11 mouse cellular contexts compared by ENCODE assay signal in the genomic region with DNA sequence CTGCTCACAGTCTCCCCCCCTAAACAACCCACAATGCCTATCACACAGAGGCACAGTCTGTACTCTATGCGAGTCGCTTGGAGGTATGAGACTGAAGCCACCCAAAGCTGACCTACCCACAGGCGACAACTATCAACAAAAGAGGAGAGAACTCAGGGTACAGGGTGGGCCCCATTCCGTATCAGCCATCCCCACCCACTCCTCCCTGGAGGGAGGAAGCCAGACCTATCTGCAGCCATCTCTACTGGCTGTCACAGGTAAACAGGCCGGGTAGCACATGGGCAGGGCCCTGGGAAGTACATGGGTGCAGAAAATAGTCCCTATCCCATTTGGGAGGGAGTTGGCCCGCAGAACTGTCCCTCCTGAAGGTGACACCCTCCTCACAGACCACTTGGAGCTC. TPM values are rescaled to one million over a fixed set of nuclear protein-coding genes. Genes with fewer than 3 reads are reported as not detected.
DNase-seq lines count a peak whose midpoint lies in the region; ATAC-seq and TF ChIP-seq lines count a peak whose summit lies in the region.
"Had no signal": no experiment of that assay in that cellular context is flagged by ENCODE, and none has a peak within 500 bp of the region (broad histone marks: within the 10 kb centered on the region; RNA-seq: fewer than 3 reads in every experiment).

No protein-coding gene starts in this region.

- peak overlapping the region; percentile 2; the same call in 1 of the 2 replicates for H3K9ac ChIP-seq in intestine, embryonic 16.5 days (ENCODE audit: low read depth, low read length)
- no peak overlapping the region; the same call in 1 of the 2 replicates for H3K9ac ChIP-seq in intestine, postnatal 0 days (ENCODE audit: low read depth, low read length)
- H3K9ac ChIP-seq in heart, embryonic 15.5 days: no peak overlapping the region; the same call in 1 of the 2 replicates
- H3K9ac ChIP-seq in liver, embryonic 15.5 days: peak overlapping the region; percentile 43; the same call in 1 of the 2 replicates
- no peak overlapping the region for H3K9ac ChIP-seq in forebrain, embryonic 16.5 days (replicated peaks; ENCODE audit: low read depth, low read length)

- no peaks in the 10 kb centered on the region for H3K36me3 ChIP-seq in intestine, embryonic 16.5 days (ENCODE audit: control insufficient read depth, insufficient read depth, low read length)
- H3K36me3 ChIP-seq in intestine, postnatal 0 days (ENCODE audit: control insufficient read depth, insufficient read depth): no peaks in the 10 kb centered on the region
- no peaks in the 10 kb centered on the region for H3K36me3 ChIP-seq in heart, embryonic 15.5 days
- peaks cover 42% of the 10 kb centered on the region for H3K36me3 ChIP-seq in liver, embryonic 15.5 days (replicated peaks)
- no peaks in the 10 kb centered on the region for H3K36me3 ChIP-seq in forebrain, embryonic 16.5 days (ENCODE audit: control insufficient read depth, insufficient read depth)

- no peaks in the 10 kb centered on the region for H3K9me3 ChIP-seq in intestine, embryonic 16.5 days (ENCODE audit: control insufficient read depth, low read length)
- H3K9me3 ChIP-seq in intestine, postnatal 0 days (ENCODE audit: control insufficient read depth): no peaks in the 10 kb centered on the region
- H3K9me3 ChIP-seq in heart, embryonic 15.5 days (replicated peaks): no peaks in the 10 kb centered on the region
- H3K9me3 ChIP-seq in liver, embryonic 15.5 days (replicated peaks): no peaks in the 10 kb centered on the region
- no peaks in the 10 kb centered on the region for H3K9me3 ChIP-seq in forebrain, embryonic 16.5 days (ENCODE audit: control insufficient read depth, low read length)

- 0 out of 2 replicates have a peak overlapping the region, but pooled peaks have one; percentile 34 for H3K27ac ChIP-seq in intestine, embryonic 16.5 days (ENCODE audit: low read length)
- no peak overlapping the region for H3K27ac ChIP-seq in intestine, postnatal 0 days (ENCODE audit: low read depth, low read length)
- peak overlapping the region; percentile 86 for H3K27ac ChIP-seq in heart, embryonic 15.5 days
- peak overlapping the region; percentile 79 for H3K27ac ChIP-seq in liver, embryonic 15.5 days (replicated peaks)
- H3K27ac ChIP-seq in forebrain, embryonic 16.5 days (ENCODE audit: low read length): no peak overlapping the region

- peak; percentile 60 for DNase-seq in c-Kit-positive CD71-positive TER-119-negative erythroid progenitor cells, embryonic 14.5 days (ENCODE audit: low read depth)
- DNase-seq in left cerebral cortex, postnatal 10 days (ENCODE audit: extremely low spot score in 1 of 2, low spot score in 2 of 2): no peak
- no peak for DNase-seq in adrenal gland, postnatal 4 days (ENCODE audit: low spot score in 2 of 2)
- DNase-seq: cerebellum, adult 18-20 months; kidney, postnatal 10 days had no signal

- no peaks in the 10 kb centered on the region for H3K27me3 ChIP-seq in intestine, embryonic 16.5 days (replicated peaks; ENCODE audit: control insufficient read depth, insufficient read depth, low read length)
- H3K27me3 ChIP-seq in intestine, postnatal 0 days (replicated peaks; ENCODE audit: control insufficient read depth, insufficient read depth, low read length): no peaks in the 10 kb centered on the region
- no peaks in the 10 kb centered on the region for H3K27me3 ChIP-seq in heart, embryonic 15.5 days
- no peaks in the 10 kb centered on the region for H3K27me3 ChIP-seq in liver, embryonic 15.5 days
- H3K27me3 ChIP-seq in forebrain, embryonic 16.5 days (replicated peaks; ENCODE audit: control insufficient read depth, insufficient read depth, low read length): 0 out of 2 replicates have a peak, but pooled peaks cover 5% of the 10 kb centered on the region

- no peak overlapping the region for H3K4me3 ChIP-seq in intestine, embryonic 16.5 days (ENCODE audit: low read length)
- no peak overlapping the region for H3K4me3 ChIP-seq in intestine, postnatal 0 days (ENCODE audit: low read depth, low read length)
- H3K4me3 ChIP-seq in heart, embryonic 15.5 days: no peak overlapping the region
- peak overlapping the region; percentile 17 for H3K4me3 ChIP-seq in liver, embryonic 15.5 days (replicated peaks)
- H3K4me3 ChIP-seq in forebrain, embryonic 16.5 days (replicated peaks; ENCODE audit: low read length): no peak overlapping the region

- TF ChIP-seq CTCF in intestine, postnatal 0 days (IDR thresholded peaks at IDR 0.05; ENCODE audit: low read depth): no peak

- peaks cover 46% of the 10 kb centered on the region for H3K4me1 ChIP-seq in intestine, embryonic 16.5 days (ENCODE audit: control insufficient read depth, insufficient read depth, low read length)
- 0 out of 2 replicates have a peak, but pooled peaks cover 17% of the 10 kb centered on the region for H3K4me1 ChIP-seq in intestine, postnatal 0 days (replicated peaks; ENCODE audit: control insufficient read depth, insufficient read depth, low read length)
- H3K4me1 ChIP-seq in heart, embryonic 15.5 days (replicated peaks): peaks cover 64% of the 10 kb centered on the region
- peaks cover 76% of the 10 kb centered on the region for H3K4me1 ChIP-seq in liver, embryonic 15.5 days (replicated peaks)
- H3K4me1 ChIP-seq in forebrain, embryonic 16.5 days (replicated peaks; ENCODE audit: control insufficient read depth, insufficient read depth, low read length): peaks cover 18% of the 10 kb centered on the region

- intact Hi-C loops in left cerebral cortex, postnatal 10 days (cut with DNase I): no loop called here

- no peak overlapping the region for H3K4me2 ChIP-seq in intestine, embryonic 16.5 days (ENCODE audit: low read depth, low read length)
- H3K4me2 ChIP-seq in intestine, postnatal 0 days (replicated peaks; ENCODE audit: low read depth): no peak overlapping the region
- H3K4me2 ChIP-seq in heart, embryonic 15.5 days: no peak overlapping the region
- H3K4me2 ChIP-seq in liver, embryonic 15.5 days: peak overlapping the region; percentile 60
- H3K4me2 ChIP-seq in forebrain, embryonic 16.5 days (ENCODE audit: low read length): no peak overlapping the region

- 0 out of 2 replicates have a peak, but pooled peaks have one; percentile 28 for ATAC-seq in intestine, embryonic 16.5 days
- ATAC-seq in intestine, postnatal 0 days: no peak
- no peak for ATAC-seq in heart, embryonic 15.5 days (replicated peaks; ENCODE audit: insufficient number of reproducible peaks, insufficient read depth, low FRiP score, low read depth)
- ATAC-seq in liver, embryonic 15.5 days (ENCODE audit: insufficient read depth): peak; percentile 85
- no peak for ATAC-seq in forebrain, embryonic 16.5 days
- ATAC-seq: midbrain, embryonic 16.5 days had no signal

- WGBS in intestine, embryonic 16.5 days: 68% methylated on average over 6 of the region's 6 CpGs
- 67% methylated on average over 6 of the region's 6 CpGs for WGBS in intestine, postnatal 0 days
- WGBS in heart, embryonic 15.5 days: 63% methylated on average over 6 of the region's 6 CpGs
- WGBS in liver, embryonic 15.5 days (ENCODE audit: insufficient replicate concordance): 37% methylated on average over 6 of the region's 6 CpGs
- WGBS in forebrain, embryonic 16.5 days: 81% methylated on average over 6 of the region's 6 CpGs

RNA-seq across cellular contexts. Expression of a gene that starts 26.1 kb away (rescaled TPM):
- 9.8 and 11.3 TPM in 2 replicates for polyA plus RNA-seq in intestine, embryonic 16.5 days (2015; fragmentation: Nextera tagmentation; extraction: Ambion mirVana)
- polyA plus RNA-seq in intestine, postnatal 0 days (2015; fragmentation: Nextera tagmentation; extraction: Ambion mirVana): 4.4 and 7.3 TPM in 2 replicates
- polyA plus RNA-seq in heart, embryonic 15.5 days (2015; fragmentation: Nextera tagmentation; extraction: Ambion mirVana): 11.5 and 13.9 TPM in 2 replicates
- 12.4 and 17.4 TPM in 2 replicates for polyA plus RNA-seq in liver, embryonic 15.5 days (2015; fragmentation: Nextera tagmentation; extraction: Ambion mirVana)
- polyA plus RNA-seq in forebrain, embryonic 16.5 days (2015; fragmentation: Nextera tagmentation; extraction: Ambion mirVana): 1.9 and 3.4 TPM in 2 replicates
- total RNA-seq in left cerebral cortex, postnatal 10 days (2021): 10 to 100 TPM; 15.0 to 17.9 TPM
- 10 to 100 TPM; 49.0 to 52.1 TPM for total RNA-seq in adrenal gland, postnatal 4 days (2021)

RNA-seq across cellular contexts. Expression of a gene that starts 42.8 kb away (rescaled TPM):
- polyA plus RNA-seq in intestine, embryonic 16.5 days (2015; fragmentation: Nextera tagmentation; extraction: Ambion mirVana): 36.2 and 40.0 TPM in 2 replicates
- polyA plus RNA-seq in intestine, postnatal 0 days (2015; fragmentation: Nextera tagmentation; extraction: Ambion mirVana): 13.3 and 14.0 TPM in 2 replicates
- 24.5 and 28.4 TPM in 2 replicates for polyA plus RNA-seq in heart, embryonic 15.5 days (2015; fragmentation: Nextera tagmentation; extraction: Ambion mirVana)
- 45.9 and 46.0 TPM in 2 replicates for polyA plus RNA-seq in liver, embryonic 15.5 days (2015; fragmentation: Nextera tagmentation; extraction: Ambion mirVana)
- 12.0 and 13.9 TPM in 2 replicates for polyA plus RNA-seq in forebrain, embryonic 16.5 days (2015; fragmentation: Nextera tagmentation; extraction: Ambion mirVana)
- 1 to 10 TPM; 3.9 to 4.2 TPM for total RNA-seq in left cerebral cortex, postnatal 10 days (2021)
- total RNA-seq in adrenal gland, postnatal 4 days (2021): 10 to 100 TPM; 33.2 to 36.6 TPM

RNA-seq across cellular contexts. Expression of a gene that starts 49.1 kb away (rescaled TPM):
- 37.9 and 43.6 TPM in 2 replicates for polyA plus RNA-seq in intestine, embryonic 16.5 days (2015; fragmentation: Nextera tagmentation; extraction: Ambion mirVana)
- 22.4 and 26.4 TPM in 2 replicates for polyA plus RNA-seq in intestine, postnatal 0 days (2015; fragmentation: Nextera tagmentation; extraction: Ambion mirVana)
- polyA plus RNA-seq in heart, embryonic 15.5 days (2015; fragmentation: Nextera tagmentation; extraction: Ambion mirVana): 23.0 and 25.6 TPM in 2 replicates
- polyA plus RNA-seq in liver, embryonic 15.5 days (2015; fragmentation: Nextera tagmentation; extraction: Ambion mirVana): 12.4 and 13.1 TPM in 2 replicates
- 72.5 and 87.3 TPM in 2 replicates for polyA plus RNA-seq in forebrain, embryonic 16.5 days (2015; fragmentation: Nextera tagmentation; extraction: Ambion mirVana)
- total RNA-seq in left cerebral cortex, postnatal 10 days (2021): 10 to 100 TPM; 35.5 to 38.0 TPM
- 10 to 100 TPM; 27.7 to 37.0 TPM for total RNA-seq in adrenal gland, postnatal 4 days (2021)

RNA-seq across cellular contexts. Expression of a gene that starts 49.1 kb away (rescaled TPM):
- 29.2 and 30.4 TPM in 2 replicates for polyA plus RNA-seq in intestine, embryonic 16.5 days (2015; fragmentation: Nextera tagmentation; extraction: Ambion mirVana)
- polyA plus RNA-seq in intestine, postnatal 0 days (2015; fragmentation: Nextera tagmentation; extraction: Ambion mirVana): 22.7 and 22.8 TPM in 2 replicates
- polyA plus RNA-seq in heart, embryonic 15.5 days (2015; fragmentation: Nextera tagmentation; extraction: Ambion mirVana): 37.0 and 44.4 TPM in 2 replicates
- 11.5 and 15.1 TPM in 2 replicates for polyA plus RNA-seq in liver, embryonic 15.5 days (2015; fragmentation: Nextera tagmentation; extraction: Ambion mirVana)
- 39.6 and 41.8 TPM in 2 replicates for polyA plus RNA-seq in forebrain, embryonic 16.5 days (2015; fragmentation: Nextera tagmentation; extraction: Ambion mirVana)
- total RNA-seq in left cerebral cortex, postnatal 10 days (2021): 10 to 100 TPM; 14.2 to 16.3 TPM
- total RNA-seq in adrenal gland, postnatal 4 days (2021): 10 to 100 TPM; 47.5 to 53.7 TPM

RNA-seq across cellular contexts. Expression of a gene that starts 51.7 kb away (rescaled TPM):
- polyA plus RNA-seq in intestine, embryonic 16.5 days (2015; fragmentation: Nextera tagmentation; extraction: Ambion mirVana): 736 and 778 TPM in 2 replicates
- polyA plus RNA-seq in intestine, postnatal 0 days (2015; fragmentation: Nextera tagmentation; extraction: Ambion mirVana): 676 and 681 TPM in 2 replicates
- 163 and 208 TPM in 2 replicates for polyA plus RNA-seq in heart, embryonic 15.5 days (2015; fragmentation: Nextera tagmentation; extraction: Ambion mirVana)
- polyA plus RNA-seq in liver, embryonic 15.5 days (2015; fragmentation: Nextera tagmentation; extraction: Ambion mirVana): 187 and 214 TPM in 2 replicates
- polyA plus RNA-seq in forebrain, embryonic 16.5 days (2015; fragmentation: Nextera tagmentation; extraction: Ambion mirVana): 184 and 204 TPM in 2 replicates
- 10 to 100 TPM; 80.3 to 89.9 TPM for total RNA-seq in left cerebral cortex, postnatal 10 days (2021)
- total RNA-seq in adrenal gland, postnatal 4 days (2021): 10 to 100 TPM; 93.4 to 98.6 TPM

Comparison
In these comparisons a context has a peak if more than half of its experiments do, and no peak if none do; other contexts are left out.
1. ATAC-seq: peak in intestine, embryonic 16.5 days (single experiment) and liver, embryonic 15.5 days (single experiment); none in intestine, postnatal 0 days (single experiment), heart, embryonic 15.5 days (single experiment) and forebrain, embryonic 16.5 days (single experiment).
2. H3K27ac ChIP-seq: peak in intestine, embryonic 16.5 days (single experiment), heart, embryonic 15.5 days (single experiment) and liver, embryonic 15.5 days (single experiment); none in intestine, postnatal 0 days (single experiment) and forebrain, embryonic 16.5 days (single experiment).
3. H3K9ac ChIP-seq: peak in intestine, embryonic 16.5 days (single experiment) and liver, embryonic 15.5 days (single experiment); none in intestine, postnatal 0 days (single experiment), heart, embryonic 15.5 days (single experiment) and forebrain, embryonic 16.5 days (single experiment).